Mouse (Mus musculus) gonadal fat pad, adult 2 months (tissue): ENCODE measurements around the gene Cbfa2t2. TPM values are rescaled to one million over a fixed set of nuclear protein-coding genes. Genes with fewer than 3 reads are reported as not detected.
A peak's percentile ranks its signal among the peaks of the same experiment; 100 is the strongest.

Experiments used
- DNase-seq: peaks from one replicate; pipeline ENCODE4 v3.0.0-alpha.2; 2012; ENCODE audit warnings: low read depth
- polyA plus RNA-seq: library from polyadenylated mRNA; depleted of rRNA; stranded (reverse); fragments of >200 nt; gene quantifications from 2 replicates; pipeline ENCODE4 v1.2.3, GENCODE M21; 2012

The Cbfa2t2 gene
- polyA plus RNA-seq, 1 experiment = 12.0 TPM

GRCm38 (mm10) chr2:154425522-154425921, 10.8 kb upstream of the Cbfa2t2 start:
- no peak for DNase-seq

GRCm38 (mm10) chr2:154426188-154426904, 9.9 kb upstream of the Cbfa2t2 start:
- DNase-seq = no peak

GRCm38 (mm10) chr2:154426905-154427852, 9.1 kb upstream of the Cbfa2t2 start:
- no peak for DNase-seq

- DNase-seq = no peak
Observed at GRCm38 (mm10) chr2:154427853-154428360, 8.4 kb upstream of the Cbfa2t2 start.

GRCm38 (mm10) chr2:154430566-154430965, 5.7 kb upstream of the Cbfa2t2 start:
- DNase-seq = no peak

GRCm38 (mm10) chr2:154432696-154433095, 3.6 kb upstream of the Cbfa2t2 start:
- no peak for DNase-seq

- no peak for DNase-seq
Observed at GRCm38 (mm10) chr2:154433391-154433790, 2.9 kb upstream of the Cbfa2t2 start.

- DNase-seq = no peak
Observed at GRCm38 (mm10) chr2:154434690-154435089, 1.6 kb upstream of the Cbfa2t2 start.

GRCm38 (mm10) chr2:154436076-154436457, 214 bp upstream of the Cbfa2t2 start:
- peak; percentile 71 for DNase-seq

- DNase-seq = no peak
Observed at GRCm38 (mm10) chr2:154437191-154437527, 878 bp downstream of the Cbfa2t2 start.

GRCm38 (mm10) chr2:154440453-154440852, 4.2 kb downstream of the Cbfa2t2 start:
- no peak for DNase-seq

- DNase-seq = no peak
Observed at GRCm38 (mm10) chr2:154447821-154448220, 11.5 kb downstream of the Cbfa2t2 start.

- no peak for DNase-seq
Observed at GRCm38 (mm10) chr2:154448633-154449032, 12.4 kb downstream of the Cbfa2t2 start.

- no peak for DNase-seq
Observed at GRCm38 (mm10) chr2:154452951-154453350, 16.7 kb downstream of the Cbfa2t2 start.

- DNase-seq = no peak
Observed at GRCm38 (mm10) chr2:154454099-154454498, 17.8 kb downstream of the Cbfa2t2 start.

GRCm38 (mm10) chr2:154454605-154455004, 18.3 kb downstream of the Cbfa2t2 start:
- DNase-seq = no peak

GRCm38 (mm10) chr2:154455776-154456175, 19.5 kb downstream of the Cbfa2t2 start:
- no peak for DNase-seq

- no peak for DNase-seq
Observed at GRCm38 (mm10) chr2:154456621-154457020, 20.3 kb downstream of the Cbfa2t2 start.

- no peak for DNase-seq
Observed at GRCm38 (mm10) chr2:154459262-154459661, 23.0 kb downstream of the Cbfa2t2 start.

- no peak for DNase-seq
Observed at GRCm38 (mm10) chr2:154459851-154460250, 23.6 kb downstream of the Cbfa2t2 start.

GRCm38 (mm10) chr2:154463621-154464198, 27.4 kb downstream of the Cbfa2t2 start:
- DNase-seq = no peak

- no peak for DNase-seq
Observed at GRCm38 (mm10) chr2:154465914-154466335, 29.6 kb downstream of the Cbfa2t2 start.
